Mouse (Mus musculus): Measurements from ENCODE around the gene Reps2. TPM values are rescaled to one million over a fixed set of nuclear protein-coding genes. Genes with fewer than 3 reads are reported as not detected.

Reps2 gene
- total RNA-seq, 2 experiments from 2014 or later = 143 to 151 TPM

DNA sequence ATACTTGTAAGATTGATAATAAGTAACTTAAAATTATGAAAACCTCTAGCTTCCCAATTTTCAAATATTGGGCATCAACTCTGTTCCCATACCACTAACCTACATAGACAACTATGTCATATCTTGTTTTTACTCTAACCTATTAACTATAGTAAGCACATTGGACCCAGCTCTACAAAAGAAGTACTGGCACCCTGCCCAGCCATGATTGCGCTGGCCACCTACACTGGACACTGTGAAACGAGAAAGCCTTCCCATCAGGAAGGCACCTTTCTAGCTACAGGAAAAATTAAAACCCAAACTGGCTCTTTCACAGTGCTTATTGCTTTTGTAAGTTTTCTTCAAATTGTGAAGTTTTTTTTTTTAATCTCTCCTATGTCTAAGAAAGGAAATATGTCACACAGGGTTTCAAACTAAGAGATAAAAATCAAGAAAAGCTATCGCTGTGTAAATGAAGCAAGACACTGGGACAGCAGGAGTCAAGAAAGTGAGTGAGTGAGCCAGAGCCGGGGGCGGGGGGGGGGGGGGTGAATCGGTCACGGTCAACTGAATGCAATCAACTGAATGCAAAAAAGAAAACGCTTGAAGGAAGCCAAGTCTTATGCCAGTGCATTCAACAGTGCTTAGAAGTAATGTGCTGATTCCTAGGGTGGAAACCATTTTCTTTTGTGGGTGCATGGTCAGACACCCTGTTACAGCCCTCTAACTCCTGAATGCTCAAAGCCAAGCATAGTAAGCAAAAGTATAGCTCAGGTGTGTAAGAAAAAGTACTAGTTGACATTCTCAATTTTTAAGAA is 52.2 kb downstream of the Reps2 start:
- DNase-seq (ENCODE audit: low spot score in 2 of 2) = no peak

DNA sequence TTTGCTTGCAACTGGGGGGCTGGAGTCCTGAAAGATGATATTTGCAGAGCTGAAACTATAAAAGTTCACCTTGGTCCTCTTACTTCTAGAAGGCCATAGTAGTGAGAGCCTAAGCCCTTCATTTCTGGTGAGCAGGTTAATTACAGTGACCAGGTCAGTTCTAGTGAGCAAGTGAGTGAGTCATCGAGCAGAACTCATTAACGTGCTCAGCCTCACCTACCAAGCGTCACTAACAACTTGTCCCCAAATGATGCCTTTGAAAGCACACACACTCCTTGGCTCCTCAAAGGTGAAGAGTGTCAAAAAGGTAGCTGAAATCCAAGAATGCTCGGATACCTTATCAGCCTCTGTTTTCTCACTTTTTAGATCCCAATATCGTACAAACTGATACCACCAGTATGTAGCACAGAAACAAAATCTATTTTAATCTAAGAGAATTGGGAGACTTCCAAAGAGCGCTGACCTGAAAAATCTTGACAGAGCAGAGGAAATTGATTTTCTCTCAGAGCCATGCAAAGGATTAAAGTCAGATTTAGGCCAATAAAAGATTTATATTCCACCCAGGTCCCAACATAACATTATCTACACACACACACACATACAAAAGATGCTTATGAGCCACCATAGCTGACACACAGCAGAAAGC is 53.2 kb downstream of the Reps2 start:
- no peak for DNase-seq (ENCODE audit: low spot score in 2 of 2)

DNA sequence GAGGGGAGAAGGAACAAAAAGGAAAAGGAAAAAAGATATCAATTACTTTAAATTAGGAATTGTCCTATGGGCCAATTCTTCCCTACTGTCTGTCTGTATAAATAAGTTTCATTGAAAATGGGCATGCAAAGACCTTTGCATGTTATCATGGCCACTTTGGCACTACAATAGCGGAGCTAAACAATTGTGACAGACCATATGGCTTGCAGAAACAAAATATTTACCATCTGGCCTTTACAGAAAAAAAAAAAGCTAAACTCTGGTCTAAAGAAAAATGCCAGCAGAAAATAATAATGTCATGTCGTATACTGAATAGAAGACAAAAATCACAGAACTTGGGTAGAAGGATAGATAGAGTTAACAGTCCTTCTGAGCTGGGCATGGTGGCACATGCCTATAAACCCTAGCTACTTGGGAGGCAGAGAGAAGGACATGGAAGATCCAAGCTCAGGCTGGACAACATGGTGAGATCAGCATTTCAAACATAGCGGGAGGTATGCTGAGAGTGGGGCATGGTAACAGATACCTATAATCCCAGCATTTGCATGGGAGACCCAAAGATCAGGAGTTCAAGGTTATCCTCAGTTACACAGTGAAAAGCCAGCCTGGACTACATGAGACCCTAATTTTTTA is 54.2 kb downstream of the Reps2 start:
- no peak for DNase-seq (ENCODE audit: low spot score in 2 of 2)

DNA sequence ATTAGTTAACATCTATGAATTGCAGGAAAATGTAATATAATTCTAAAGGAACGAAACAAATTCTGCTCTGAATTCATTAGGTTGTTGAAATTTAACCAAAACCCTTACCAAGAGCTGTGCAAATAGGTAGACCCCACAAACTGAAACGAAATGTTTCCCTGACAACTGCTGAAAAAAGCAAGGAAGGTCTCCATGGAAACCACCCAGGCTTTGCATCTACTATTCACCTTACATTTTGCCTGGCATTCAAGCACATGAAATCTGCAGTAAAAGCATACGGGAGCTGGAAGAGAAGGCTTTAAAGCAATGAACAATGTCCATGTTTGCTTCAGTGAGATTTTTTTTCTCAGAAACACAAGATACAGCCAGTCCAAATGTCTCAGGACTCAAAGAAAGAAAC is 59.1 kb downstream of the Reps2 start:
- DNase-seq (ENCODE audit: low spot score in 2 of 2) = no peak

DNA sequence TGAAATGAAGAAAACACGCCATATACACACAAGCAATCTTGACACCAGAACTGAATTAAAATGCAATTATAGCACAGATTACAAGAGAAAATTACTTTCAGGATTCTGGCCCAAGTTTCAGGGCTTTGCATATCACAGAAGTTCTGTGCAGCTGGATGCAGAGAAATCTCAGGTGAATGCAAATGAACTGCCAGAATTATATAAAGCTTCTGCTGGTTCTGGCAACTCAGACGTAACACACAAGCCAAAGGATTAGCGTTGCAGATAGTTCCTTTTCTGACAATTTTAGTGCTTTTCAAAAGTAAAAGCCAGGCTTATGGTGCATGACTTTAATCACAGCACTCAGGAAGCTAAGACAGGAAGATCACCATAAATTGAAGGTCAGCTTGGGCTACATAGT is 62.9 kb downstream of the Reps2 start:
- DNase-seq (ENCODE audit: low spot score in 2 of 2) = no peak

DNA sequence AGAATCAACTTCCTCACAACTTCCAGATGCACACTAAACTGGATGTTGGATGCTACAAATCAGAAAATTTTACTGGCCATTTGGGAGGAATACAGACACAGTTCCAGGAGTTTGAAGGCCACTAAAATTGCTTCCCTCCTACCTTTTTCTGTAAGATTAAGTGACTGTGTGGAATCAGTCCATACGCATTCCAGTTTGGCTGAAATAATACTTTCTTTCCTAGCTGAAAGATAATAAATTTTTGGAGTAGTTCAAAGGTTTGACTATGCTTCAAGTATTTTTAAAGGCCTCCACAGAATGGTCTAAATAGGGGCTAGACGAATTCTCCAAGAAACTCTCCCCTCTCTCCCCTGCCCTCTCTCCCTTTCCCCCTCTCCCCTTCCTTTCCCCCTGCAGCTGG is 75.0 kb downstream of the Reps2 start:
- no peak for DNase-seq (ENCODE audit: low spot score in 2 of 2)

DNA sequence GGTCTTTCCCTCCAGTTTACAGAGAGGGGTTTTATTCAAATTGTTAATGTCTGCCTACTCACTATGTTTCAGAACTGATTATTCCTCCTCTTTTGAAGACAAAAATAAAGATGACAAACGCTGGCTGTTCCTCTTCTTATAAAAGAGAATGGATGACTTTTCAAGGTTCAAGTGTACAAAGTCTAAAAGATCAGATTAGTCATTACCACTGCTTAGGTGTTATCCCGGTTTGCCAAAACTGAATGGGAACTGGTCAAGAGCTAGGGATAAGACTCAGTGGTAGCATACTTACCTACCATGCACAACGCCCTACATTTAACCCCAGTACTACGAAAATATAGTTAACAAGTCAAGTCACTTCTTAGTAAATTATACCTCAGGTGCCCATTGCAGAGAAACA is 77.9 kb downstream of the Reps2 start:
- no peak for DNase-seq (ENCODE audit: low spot score in 2 of 2)

DNA sequence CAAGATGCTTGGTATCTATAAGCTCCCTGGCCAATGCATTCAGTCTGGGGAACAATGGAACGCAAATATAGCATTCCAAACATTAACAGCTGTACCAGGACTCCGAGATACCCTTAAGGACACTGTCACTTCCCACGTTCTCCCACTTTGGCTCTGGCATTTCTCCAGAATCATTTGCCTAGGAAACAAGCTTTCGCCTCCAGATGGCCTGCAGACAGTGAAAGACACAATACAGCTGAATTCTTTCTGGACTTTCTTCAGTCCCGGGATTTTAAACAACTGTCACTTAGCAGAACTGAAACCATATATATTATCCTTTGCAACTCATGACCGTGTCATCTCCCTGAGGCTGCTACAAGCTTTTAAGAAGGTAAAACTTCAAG is 87.0 kb downstream of the Reps2 start:
- peak; percentile 36 to 47 for DNase-seq (ENCODE audit: low spot score in 2 of 2)

DNA sequence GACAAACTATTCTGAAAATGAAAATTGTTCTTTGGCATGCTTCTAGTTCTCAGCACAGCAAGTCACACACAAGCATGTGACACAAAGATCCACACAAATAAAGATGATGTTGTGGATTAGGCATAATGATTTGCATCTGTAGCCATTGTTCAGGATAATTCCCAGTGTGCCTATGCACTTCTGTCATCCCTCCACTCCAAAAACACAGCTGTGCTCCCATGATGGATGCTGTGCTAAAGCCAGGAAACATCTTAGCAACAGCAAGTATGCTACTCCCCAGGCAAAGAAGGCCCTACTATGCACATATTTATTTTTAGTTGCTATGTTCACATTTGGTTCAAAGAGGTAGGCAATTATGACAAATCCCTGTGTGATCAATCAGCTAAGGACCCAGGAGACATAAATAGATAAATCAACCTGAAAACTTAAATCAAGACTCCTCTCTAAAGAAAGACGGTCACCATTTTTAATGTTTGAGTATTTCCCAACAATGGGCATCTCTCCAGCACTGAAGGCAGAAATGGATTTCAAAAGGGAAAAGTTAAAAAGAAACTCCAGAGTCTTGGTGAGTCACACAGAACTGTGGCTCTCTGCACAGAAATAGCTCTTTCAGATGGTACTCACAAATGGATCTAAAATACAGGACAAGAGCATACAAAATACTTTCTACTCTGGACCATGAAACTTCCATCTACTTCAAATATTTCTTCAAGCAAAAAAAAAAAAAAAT is 87.6 kb downstream of the Reps2 start:
- no peak for DNase-seq (ENCODE audit: low spot score in 2 of 2)

DNA sequence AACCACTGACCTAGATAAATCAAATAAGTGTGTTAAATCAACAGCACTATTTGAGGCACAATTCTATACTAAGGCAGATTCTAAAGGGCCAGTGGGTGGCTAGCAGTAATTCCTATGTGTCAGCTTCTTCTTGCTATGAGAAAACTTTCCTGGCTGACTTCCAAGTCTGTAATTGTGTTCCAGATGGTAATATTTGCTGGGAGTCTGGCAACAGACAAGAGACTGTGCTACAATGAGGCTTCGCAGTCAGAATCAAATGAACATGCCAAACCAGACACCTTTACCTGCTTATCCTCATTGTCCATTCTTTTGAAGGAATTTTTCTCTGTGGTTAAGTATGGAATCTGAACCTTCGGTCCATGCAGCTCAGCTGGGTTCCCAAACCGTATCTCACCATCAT is 88.9 kb downstream of the Reps2 start:
- no peak for DNase-seq (ENCODE audit: low spot score in 2 of 2)

DNA sequence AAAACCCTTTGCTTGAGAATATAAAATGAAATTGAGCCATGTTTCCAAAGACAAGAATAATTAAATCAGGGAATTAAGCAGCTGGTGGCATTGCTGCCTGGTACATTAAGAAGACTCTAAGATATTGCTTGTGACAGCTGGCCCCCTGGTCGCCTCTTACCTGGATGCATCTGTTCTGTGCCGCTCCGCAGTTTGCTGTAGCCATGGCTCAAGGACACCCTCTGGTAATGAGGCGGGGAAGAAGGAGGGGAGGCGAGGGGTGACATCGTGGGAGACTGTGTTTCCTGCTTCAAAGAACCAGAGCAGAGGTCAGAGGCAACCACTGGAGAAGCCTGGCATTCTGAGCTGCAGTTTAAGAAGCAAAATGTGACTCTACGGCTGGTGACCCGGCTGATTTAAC is 91.1 kb downstream of the Reps2 start:
- DNase-seq (ENCODE audit: low spot score in 2 of 2) = no peak

DNA sequence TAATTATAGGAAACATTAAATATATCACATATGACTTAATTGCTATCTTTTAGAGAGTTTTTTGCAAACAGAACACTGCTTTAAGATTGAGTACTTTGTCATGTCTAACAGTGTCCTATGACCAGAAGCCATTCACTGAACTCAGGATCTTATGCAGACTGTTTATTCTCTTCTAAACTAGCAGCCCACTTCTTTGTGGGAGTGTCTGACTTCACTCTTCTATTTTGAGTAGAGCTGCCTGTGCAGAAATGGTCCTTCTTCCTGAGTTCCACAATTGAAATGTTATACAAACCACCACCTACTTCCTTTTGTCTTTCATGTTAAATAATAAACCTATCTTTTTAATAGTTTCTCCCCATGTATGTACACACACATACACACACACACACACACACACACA is 98.4 kb downstream of the Reps2 start:
- no peak for DNase-seq (ENCODE audit: low spot score in 2 of 2)

DNA sequence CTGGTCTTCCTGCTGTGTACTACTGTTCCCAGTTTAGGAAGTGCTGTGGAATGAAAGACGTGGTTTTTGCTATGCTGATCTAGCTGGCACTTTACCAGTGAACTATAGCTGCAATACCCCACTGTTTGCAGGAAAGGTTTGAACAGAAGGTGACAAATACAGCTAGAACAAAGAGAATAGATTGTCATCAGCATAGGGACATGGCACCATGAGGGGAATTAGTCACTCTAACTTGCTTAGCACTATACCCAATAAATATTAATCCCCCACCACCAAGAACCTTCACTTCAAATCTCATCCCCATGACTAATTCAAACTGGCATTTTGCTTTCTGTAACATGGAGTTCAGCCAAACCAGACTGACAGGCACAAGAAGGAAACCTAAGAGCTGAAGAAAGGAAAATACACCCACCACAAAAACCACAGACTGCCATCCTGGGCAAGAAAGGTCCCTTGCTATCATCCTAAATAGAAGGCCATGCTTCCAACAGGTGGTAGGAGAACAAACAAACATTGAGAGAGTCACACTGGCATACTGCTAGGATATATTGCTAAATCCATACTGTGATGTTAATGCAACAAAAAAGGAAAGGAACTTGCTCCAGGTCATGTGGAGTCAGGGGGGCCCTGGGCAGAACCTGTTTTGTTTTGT is 100.7 kb downstream of the Reps2 start:
- DNase-seq (ENCODE audit: low spot score in 2 of 2) = no peak

DNA sequence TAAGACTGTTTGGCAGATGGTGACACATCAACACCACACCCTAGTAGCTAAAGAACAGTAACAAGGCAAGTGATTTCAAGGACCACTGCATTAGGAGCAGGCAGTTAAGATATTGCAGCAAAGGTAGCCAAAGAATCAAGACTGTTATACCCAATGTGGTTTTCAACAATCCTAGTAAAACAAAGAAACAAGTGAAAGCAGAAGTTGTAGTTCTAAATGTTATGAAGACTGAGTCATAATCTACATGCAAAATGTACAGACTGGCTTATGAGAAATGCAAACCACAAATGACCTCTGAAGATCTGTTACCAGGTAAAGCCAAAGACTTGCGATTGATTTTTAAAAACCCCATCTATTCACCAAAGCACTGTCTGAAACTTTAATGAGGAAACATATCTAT is 101.5 kb downstream of the Reps2 start:
- no peak for DNase-seq (ENCODE audit: low spot score in 2 of 2)

DNA sequence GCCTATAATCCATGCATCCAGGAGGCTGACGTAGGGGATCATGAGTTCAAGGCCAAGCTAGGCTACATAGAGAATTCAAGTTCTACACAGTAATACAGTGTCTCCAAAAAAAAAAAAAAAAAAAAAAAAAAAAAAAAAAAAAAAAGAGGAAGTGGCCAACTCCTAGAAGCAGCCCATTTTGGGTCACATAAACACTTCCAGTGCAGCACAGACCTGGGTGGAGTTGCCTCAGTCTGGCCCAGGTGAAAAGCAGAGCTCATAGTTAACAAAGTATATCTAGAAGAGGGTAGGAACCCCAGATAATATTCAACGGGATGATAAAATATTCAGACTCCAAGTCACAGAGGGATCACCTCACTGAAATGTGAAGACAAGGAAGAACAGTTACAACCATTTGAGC is 112.4 kb downstream of the Reps2 start:
- DNase-seq (ENCODE audit: low spot score in 2 of 2) = no peak

DNA sequence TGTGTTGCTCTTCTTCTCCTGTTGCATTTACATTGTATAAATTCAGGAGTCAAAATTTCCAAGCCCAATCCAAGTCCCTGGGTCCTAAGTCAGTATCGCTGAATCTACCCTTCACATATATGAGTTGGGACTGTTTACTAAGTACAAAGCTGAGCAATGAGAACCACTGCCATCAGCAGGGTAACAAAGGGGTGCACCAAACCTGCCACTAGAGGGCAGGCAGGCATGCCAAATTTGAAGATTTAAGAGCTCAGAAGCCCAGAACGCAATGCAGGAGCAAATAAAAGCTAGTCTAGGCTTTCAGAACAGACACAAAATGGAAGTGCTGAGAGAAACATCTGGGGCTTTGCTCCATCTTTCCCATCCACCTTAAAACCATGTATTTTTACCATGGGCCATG is 116.2 kb downstream of the Reps2 start:
- DNase-seq (ENCODE audit: low spot score in 2 of 2) = peak; percentile 35 to 64

DNA sequence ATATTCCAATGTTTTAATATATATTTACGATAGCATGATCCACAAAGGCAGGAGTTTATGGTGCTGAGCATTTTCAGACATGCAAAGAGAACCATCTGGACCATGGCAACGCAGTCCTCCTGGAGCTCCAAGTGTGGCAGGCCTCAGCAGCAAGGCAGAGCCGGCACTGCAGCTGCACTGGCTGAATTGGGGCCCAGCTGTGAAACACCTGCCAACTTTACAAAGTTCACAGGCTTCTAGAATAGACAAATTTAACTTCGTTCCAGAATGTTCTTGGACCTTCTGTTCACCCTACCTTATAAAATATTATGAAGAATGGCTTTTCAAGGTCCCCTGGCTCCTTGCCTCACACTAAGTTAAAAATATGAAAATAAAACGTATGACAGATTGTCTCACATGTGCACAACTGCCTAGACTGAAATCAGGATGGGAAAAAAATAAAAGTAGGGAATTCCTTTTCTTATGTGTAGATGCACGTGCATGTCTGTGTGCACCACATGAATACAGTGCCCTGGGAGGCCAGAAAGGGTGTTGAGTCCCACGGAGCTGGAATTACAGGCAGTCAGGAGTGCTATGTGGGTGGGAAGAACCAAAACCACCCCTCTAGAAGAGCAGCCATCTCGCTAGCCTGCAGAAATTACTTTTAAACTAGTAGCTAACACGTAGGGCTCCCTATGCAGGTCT is 121.5 kb downstream of the Reps2 start:
- no peak for DNase-seq (ENCODE audit: low spot score in 2 of 2)

DNA sequence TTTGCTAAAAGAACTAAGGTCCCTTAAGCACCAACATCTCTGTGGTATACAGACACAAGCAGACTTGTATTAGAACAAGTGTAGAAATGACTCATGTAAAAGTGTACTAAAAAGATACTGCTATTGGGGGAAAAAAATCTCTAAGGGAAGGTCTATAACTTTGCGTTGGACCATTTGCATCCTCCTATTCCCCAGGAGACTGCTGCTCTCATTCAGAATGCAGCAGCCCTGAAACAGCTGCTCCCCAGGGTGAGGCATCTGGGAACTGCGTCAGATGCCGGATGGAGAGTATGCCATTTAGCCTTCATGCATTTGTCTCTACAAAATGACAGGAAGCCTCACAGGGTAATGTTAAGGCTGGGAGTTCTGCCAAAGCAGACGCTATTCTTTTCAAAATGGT is 122.3 kb downstream of the Reps2 start:
- peak in 1 of 2 experiments; percentile 22 for DNase-seq (ENCODE audit: low spot score in 2 of 2)

DNA sequence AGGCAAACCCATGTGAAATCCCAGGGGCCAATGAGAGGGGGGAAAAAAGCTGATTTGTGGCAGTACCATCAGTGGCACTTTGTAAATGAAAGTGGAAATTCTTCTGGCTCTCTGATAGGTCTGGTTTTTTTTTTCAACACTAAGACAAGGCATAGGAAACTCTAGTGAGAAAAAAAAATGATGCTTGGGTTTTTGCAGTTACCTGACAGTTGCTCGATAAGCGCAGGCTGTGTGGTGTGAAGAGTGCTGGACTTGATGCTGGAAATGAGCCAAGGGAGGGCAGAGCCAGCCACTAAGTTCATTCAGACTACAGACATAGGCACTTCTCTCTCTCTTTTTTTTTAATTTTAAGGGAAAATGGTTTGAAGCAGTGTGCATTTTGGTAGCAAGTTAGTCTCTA is 123.1 kb downstream of the Reps2 start:
- DNase-seq (ENCODE audit: low spot score in 2 of 2) = no peak

DNA sequence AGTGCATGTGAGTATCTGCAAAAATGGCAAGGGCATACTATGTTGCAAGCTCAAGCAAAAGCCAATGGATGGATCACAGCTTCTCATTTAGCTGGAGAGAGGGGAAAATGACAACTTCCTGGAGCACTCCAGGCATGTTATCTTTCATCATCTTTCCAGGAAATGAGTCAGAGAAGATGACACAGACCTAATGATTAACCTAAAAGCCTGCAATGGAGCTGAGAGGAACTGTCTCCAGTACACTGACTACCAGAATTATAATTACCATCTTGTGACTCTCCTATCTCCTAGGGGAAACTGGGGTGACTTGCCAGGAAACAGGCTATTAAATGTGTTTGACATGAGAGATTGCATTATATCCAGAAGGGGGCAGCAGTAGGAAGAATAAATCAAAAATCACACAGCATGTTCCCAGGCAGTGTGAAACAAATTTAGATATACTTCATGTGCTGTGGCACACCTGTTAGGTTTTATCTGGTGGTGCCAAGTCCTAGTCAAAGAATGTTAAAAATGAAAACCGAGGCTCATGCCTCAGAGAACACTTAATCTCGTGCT is 132.9 kb downstream of the Reps2 start:
- DNase-seq (ENCODE audit: low spot score in 2 of 2) = no peak

All from left cerebral cortex, adult 18-20 months (tissue).